Mouse (Mus musculus) right cerebral cortex, postnatal 4 days (tissue): Measurements from ENCODE around the gene 9430097D07Rik.
A peak's percentile ranks its signal among the peaks of the same experiment; 100 is the strongest.

ENCODE experiments used
- DNase-seq: peaks from one replicate; pipeline ENCODE4 v3.0.0-alpha.2; 2022

Gene 9430097D07Rik

DNA sequence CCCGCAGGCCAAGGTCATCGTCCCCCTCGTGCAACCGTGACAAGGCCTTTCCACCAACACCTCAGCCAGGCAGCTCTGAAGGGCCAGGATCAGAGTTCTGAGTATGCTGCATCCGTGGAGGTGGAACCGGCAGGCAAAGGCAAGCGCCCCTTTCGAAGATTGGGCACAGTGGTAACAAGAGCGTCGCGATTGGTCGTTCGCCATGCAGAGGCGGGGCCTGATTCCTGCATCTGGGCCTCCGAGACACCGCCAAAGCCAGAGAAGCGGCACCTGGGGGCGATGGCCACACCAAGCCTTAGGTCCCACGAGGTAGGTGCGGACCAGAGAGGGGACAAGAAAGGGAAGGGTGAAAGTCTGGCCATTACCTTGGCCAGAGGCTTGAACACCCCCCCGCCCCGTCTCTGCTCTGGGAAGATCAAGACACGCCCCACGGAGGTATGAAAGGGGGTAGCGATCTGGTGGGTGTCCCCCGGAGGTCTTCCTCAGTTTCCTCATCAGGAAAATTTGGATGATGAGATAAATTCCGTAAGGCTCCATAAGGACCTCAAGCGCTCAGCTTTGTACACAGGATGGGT lies at the start of gene 9430097D07Rik:
9430097D07Rik (minus strand) TSS at position 99 of the 575 bp plus-strand sequence.
- peak; percentile 74 for DNase-seq

DNA sequence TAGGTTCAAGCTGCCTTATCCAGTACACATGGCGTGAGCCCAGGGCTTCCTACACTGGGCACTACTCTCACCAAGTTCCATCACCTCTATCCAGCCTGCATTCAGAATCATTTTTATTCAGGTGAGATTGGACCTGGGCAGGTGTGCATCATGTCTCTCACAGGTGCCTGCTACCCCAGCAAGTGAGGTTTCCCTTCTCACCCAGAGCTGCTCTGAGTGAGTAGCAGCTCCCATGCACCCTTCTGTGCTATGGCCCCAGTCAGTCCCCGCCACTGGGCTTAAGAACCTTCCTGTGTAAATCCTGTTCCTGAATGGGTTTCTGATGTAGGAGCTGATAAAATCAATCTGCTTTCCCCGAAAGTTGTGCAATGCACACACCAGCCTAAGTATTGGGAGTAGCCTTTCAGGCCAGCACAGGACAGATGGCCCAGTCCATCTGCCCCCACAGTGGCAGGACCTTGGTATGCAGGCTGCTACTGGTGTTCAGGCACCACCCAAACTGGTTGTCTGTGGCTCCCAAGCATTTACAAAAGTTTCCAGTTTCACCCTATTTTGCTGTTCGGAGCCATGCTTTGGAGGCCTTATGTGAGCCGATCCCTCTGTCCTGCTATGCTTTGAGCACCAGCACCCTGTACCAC lies 48.7 kb upstream of the 9430097D07Rik start:
- DNase-seq, result no peak

DNA sequence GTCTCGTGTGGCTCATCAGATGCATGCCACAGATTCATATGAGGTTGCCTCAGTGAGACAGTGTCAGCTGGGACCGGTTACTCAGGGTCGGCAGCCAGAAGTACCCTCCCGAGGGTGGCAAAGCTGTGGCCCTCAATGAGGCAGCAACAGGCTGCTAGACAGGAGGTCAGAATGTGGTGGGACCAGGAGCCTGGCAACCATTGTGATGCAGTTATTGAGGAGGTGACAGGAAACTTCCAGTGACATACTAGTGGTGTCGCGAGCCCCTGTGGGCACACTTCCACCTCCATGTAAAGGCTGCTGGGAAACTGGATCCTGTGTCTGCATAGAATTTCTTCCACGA lies 46.0 kb upstream of the 9430097D07Rik start, which contains the start of gene Ak1:
Ak1 (plus strand) TSS at position 242 of the 343 bp plus-strand sequence.
- no peak for DNase-seq

DNA sequence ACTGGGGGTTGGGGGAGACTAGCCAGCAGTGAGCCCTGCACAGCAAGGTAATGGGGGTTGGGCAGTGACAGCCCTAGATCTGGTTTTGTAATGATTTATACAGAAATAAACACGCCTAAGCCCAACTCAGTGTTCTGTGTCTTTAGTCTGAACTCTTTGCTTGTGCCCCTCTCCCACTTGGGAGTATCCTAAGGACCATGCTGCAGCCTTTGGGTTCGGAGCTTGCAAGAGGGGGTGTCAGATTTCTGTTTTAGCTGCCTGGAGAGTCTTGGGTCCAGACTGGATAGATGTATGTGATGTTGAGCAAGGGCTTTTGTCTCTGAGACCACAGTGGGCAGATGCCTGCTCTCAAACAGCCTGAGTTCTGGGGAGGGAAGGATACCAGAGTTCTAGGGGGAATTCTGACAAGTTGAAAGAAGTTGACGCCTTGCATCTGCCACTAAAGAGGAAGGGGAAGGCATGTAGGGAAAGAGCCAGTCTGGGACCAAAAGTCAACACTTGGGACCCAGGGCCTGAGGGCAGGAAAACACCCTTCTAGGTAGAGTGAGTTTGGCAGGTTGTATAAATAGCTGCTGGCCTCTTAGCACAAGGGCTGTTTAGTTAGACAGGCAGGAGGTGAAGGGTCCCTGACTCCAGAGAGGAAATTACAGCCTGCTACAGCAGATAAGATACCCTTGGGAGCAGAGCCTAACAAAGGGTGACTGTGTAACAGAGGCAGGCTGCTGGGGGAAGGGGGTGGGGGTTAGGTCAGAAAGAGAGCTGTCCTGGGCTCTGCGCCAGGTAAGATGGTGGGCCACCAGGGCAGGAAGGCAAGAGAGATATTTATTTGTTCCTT lies 45.4 kb upstream of the 9430097D07Rik start:
- DNase-seq, result no peak

DNA sequence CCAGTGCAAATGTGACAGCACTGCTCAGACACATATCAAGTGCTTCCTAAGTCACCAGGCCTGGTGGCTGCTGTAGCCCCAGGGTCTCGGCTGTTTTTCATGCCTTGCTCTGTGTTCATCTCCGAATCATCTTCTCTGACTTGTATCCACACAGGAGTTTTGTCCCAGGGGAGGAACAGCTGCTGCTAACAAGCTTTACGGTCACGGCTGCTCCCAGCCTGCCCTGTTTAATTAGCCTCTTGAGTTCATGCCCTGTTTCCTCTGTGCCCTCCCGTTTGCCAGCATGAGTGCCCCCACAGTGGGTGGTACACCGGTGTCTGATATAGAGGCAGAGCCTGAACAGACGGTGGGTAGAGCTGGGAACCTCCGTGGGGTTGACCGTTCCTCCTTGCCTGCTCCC lies 42.6 kb upstream of the 9430097D07Rik start:
- no peak for DNase-seq

DNA sequence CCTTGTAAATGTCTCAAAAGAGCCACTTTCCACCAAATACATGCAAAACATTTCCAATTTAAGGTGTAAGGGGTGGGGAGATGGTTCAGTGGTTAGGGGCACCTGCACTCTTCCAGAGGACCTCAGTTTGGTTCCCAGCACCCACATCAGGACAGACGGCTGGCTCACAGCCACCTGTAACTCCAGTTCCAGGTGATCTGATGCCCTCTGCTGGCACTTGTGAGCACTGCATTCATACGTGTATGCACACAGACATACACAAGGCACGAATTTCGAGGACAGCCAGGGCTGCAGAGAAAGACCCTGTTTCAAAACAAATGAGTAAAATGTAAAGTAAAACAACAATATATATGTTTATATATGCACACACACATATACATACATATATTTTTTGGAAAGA lies 42.1 kb upstream of the 9430097D07Rik start:
- no peak for DNase-seq

DNA sequence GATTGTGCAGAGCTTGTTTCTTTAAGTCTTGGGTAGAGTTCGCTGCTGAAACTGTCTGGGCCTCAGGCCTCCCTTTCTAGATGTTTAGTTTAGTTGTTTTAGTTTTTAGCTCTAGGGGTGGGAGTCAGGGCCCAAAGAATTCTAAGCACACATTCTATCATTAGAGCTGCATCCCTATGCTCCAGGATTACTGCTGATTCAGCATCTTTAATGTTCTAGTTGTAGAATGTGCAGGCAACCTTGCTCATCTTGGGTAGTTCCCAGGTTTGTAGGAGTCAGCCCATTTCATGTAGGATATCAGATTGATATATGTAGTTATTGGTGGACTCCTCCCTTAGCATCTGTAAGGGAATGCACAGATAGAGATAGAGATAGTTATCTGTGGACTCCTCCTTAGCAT lies 41.6 kb upstream of the 9430097D07Rik start:
- DNase-seq, result no peak

DNA sequence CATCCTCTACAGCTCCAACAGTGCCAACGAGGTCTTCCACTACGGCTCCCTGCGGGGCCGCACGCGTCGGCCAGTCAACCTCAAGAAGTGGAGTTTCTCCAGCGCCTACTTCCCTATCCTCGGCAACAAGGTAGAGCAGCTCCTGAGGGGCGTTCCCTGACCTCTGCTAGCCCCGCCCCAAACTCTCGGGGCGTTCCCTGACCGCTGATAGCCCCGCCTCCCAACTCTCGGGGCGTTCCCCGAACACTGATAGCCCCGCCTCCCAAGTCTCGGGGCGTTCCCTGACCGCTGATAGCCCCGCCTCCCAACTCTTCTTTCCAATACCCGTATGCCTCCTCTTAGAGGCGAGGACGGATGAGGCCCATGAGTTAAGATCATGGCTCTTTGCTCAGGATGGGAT lies 36.8 kb upstream of the 9430097D07Rik start:
- DNase-seq, result no peak

DNA sequence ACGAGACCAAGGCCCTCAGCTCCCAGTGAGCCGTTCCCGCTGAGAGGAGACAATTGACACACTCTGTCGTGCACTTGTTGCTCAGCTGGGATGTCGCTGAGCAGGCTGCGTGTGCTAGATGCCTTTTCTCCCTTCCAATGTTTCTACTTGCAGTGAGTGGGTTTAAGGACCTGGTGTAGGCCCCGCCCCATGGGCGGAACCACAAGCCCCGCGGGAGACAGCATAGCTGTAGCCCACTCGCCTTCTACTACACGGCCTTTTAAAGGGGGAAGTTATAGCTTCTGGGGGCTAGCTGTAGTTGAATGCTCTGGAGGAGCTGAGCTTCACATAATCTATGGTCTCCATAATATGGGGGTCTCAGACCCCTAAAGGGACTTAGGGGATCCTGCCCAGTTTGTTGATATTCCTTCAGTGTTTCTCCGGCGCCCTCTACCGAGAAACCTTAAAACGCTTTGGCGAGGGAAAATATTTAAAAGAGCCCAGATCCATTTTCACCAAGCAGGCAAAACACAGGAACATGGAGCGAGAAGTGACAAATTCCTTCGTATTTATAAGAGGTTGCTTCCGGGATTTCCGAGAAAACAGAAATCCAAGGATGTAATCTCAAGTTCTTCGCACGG lies 35.2 kb upstream of the 9430097D07Rik start:
- DNase-seq, result no peak

DNA sequence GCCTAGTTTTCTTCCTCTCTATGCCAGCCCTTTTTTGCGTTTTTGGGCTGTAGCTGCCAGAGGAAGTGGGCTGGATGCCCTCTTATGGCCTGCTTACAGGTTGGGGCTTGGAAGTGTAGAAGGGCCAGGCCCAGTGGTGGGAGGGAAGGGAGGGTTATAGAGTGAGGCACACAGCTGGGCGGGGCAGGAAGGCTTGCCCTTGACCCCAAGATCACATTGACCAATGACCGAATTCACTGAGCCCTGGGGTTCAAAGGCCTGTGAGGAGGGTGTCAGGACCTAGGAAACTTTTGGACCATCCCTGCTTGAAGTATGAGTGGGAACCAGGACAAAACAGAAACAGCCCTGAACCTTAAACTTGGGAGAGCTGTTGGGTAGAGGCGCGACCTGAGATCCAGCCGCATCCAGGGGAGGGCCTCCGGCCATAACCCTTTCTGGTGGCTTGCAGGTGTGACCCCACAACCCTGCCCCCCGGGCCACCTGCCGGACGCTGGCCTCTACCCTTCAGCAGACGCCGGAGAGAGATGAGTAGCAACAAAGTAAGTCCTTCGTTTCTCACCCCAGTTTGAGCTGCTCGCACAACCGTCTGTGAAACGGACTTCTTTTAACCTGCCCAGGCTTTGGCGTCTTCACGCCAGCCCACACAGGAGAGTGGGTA lies 33.4 kb upstream of the 9430097D07Rik start:
- DNase-seq, result no peak

DNA sequence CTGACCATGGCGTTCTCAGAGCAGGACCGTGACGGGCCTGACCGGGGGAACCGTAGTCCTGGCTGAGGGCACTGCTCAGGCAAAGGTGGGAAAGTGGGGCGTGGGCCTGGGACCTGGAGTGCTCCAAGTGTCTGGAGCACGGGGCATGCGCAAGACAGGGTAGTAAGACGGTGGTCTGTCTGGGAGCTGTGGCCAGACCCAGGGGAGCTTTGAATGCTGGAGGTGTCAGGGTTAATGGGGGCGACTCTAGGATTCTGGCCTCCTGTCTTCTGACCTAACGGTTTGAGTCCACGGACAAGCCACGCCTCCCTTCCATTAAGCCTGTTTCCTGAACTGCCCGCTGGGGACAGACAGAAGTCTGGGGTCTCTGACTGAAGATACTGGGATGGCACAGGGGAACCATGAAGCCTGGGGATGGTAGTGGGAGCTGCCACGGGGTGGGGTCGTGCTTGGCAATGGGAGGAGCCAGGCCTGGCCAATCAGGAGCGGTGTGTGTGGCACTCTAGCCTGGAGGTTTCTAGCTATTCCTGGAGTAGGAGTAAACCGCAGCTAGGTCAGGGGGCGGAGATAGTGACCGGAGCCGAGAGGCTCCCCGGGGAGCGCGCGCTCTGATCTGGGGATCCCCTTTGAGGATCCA lies 32.8 kb upstream of the 9430097D07Rik start:
- DNase-seq, result no peak

DNA sequence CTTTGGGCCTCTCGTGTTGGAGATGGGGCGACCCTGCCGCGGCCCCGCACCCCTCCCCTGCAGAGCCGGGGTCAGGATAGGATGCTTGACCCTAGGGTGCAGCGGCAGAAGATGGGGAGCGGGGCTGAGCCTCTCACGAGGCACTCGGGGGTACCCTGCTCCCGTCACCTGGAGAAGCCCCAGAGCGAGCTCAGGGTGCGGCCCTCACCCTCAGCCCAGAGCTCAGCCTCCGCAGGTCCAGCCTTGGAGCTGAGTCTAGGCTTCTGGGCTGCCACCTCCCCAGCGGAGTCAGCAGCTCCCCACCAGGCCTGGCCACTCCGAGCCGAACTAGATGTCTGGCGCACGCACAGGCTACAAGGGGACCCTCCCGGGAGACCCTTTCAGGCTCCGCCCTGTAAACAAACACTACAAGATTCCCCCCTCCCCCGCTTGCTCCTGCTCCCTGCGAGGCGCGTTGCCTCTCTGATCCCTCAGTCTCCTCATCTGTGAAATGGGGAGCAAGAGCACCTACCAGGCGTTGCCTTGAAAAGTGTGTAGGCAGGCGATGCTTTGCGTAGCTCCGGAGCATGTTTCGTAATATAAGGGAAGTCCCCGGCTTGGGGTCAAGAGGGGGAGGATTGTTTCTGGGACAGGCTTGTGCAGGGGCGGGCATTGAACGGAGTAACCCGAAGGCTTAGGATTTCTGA lies 31.9 kb upstream of the 9430097D07Rik start:
- DNase-seq, result no peak

DNA sequence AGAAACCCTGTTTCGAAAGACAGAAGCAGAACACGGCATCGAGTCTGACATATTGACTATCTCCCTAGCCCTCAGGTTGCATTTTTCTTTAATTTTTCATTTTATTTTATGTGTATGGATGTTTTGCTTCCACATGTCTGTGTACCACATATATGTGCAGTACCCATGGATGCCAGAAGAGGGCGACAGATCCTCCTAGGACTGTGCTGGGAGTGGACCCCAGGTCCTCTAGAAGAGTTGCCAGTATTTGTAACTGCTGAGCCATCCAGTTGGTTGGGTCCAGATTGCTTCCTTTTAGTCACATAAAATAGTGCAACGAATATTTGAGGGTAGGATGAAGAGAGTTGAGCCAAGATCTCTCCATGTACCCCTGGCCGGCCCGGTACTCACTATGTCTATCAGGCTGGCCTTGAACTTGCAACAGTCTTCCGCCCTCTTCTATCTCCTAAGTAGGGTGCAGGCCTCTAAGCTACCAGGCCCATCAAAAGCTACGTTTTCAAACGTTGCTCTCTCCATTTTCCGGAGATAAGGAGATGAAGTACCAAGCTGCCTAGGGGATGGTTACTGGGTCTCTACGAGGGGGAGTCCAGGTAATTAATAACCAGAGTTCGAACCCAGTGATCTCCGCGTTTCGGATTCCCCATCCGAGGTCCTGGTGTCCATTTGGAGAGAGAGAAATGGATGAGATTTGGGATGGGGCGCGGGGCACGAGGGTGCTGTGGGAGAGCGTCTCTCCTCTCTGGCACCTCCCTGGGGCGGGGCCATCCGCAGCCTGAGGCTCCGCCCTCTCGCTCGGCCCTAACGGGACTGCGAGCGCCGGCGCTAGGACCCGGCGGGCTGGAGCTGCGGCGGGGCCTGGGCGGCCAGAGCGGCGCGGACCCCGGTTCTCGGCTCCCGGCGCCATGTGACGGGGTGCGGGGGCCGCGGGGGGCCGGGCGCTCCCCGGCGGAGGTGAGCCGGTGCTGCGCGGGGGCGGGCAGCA lies 31.0 kb upstream of the 9430097D07Rik start:
- DNase-seq, result peak; percentile 78

DNA sequence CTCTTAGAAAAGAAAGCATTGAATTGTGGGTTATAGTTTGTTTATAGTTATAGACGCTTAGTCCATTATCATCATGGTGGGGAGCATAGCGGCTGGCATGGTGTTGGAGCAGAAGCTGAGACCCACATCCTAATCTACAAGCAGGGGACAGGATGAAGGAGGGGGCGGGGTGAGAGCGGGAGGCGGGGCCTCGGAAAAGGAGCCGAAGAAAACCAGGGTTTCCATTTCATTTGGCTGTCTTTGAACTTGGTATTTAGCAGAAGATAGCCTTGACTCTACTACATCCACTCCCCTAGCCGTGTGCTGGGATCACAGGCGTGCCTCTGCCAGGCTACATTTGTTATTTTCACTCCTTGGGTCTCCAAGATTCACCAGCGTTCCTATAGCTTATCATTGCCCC lies 29.1 kb upstream of the 9430097D07Rik start:
- DNase-seq, result no peak

DNA sequence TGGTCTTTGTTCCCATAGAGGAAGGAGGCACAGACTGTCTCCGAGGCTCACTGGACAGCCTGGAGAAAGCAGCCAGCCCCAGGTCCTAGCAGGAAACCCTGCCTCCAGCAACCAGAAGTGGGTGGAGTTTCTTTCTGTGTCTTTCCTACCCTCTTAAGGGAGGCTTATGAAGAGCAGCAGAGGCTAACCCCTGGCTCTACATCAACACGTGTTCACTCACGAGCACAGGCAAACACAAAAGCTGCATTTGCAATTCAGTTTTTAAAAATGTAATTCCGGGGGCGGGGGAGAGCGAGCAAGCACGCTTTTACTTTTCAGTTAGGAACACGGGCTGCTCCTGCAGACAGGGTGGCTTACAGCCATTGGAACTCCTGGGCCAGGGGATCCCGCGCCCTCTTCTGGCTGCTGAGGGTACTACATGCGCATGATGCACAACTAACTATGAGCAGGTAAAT lies 27.1 kb upstream of the 9430097D07Rik start:
- peak; percentile 95 for DNase-seq

DNA sequence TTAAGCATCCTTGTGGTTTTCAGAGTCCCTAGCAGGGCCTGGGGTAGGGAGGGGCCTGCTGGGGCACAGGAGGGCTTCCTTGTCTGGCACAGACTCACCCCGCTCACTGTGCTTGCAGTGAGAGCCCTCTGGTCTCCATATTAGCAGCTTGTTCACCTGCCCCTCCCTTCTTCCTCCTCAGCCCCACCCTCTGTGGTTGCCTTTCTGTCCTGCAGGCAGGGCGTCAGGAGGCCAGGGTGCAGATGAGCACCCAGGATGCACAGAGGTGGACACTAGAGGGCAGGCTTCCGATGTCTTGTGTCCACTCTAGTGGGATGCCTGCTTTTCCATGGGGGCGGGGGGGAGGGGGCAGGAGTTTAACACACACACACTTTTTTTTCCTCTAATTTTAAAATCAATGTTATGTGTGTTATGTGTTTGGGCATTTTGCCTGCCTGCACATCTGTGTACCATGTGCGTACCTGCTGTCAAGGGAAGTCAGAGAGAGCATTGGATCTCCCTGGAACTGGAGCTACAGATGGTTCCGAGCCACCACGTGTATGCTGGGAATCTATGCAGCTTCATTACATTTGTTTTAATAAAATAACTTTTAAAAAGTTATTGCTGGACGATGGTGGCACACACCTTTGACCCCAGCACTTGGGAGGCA lies 26.1 kb upstream of the 9430097D07Rik start:
- no peak for DNase-seq

DNA sequence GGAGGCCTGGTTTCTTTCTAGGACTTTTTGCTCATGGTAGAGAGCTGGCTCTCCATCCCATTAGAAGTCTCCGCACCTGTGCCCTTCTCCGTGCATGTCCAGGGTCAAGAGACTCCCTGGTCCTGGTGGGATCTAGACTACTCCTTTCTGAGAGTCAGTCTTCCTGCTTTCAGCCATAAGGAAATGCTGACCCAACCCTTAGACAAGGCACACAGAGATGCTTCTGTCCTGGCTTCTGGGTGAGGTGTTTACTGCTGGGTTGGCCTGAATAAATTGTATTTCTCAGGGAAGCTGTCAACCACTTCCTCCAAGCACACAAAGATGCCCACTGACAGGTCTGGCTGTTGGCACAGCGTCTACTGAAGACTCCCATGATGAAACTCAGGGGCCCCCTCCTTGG lies 23.9 kb upstream of the 9430097D07Rik start, which contains the start of gene St6galnac6:
St6galnac6 (plus strand) TSS at position 301 of the 400 bp plus-strand sequence.
- DNase-seq, result no peak

DNA sequence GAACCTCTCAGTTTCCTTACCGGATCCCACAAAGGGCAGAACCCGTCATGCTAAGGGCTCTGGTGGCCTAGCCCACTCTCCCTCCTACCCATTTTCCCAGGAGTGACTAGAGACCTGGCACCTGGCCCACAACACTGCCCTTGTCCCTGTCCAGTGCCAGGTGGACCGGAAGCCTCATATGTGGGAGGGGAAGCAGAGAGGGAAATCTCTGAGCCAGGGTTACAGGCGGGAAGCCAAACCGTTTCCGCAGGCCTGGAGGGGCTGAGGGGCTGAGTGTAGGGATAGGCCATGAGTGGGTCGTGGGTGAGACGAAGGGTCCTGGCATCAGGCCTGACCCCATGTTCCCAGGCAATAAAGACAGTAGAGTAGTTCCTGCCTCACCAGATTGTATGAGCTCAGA lies 23.0 kb upstream of the 9430097D07Rik start:
- no peak for DNase-seq

DNA sequence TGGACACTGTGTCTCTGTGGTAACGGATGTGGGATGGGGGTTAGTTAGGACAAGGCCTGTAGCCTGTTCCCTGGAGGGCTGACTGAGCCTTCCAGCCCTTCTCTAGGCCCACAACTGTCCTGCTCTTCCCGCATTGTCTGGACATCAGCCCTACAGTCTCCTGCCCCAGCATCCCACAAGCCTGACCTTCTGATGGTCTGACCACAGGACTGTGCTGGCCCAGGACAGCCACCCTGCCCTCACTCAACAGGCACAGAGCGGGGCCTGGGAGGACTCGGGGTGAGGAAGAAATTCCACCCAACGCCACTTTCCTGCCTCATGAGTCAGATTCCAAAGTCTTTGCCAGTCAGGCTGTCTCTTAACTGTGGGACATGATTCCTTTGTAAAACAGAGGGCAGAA lies 22.2 kb upstream of the 9430097D07Rik start:
- DNase-seq, result no peak

DNA sequence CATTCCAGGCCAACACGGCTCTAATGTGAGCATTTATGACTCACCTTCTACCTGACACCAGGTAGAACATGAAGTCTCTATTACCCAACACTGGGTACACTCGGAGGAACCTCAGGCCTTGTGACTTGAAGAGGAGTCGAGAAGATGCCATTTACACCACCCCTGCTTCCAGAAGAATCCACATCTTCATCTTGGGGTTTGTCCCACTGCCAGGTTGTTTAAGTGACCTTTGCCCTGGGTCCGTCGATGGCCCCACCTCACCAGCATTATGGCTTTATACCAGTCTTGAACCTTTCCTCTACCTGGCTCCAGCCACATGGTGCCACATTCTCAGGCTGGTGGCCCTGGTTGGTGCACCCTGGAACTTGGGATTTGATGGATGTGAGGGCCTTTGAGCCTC lies 21.8 kb upstream of the 9430097D07Rik start:
- DNase-seq, result no peak
